Mouse (Mus musculus) ES-E14 (cell line): ENCODE measurements around the gene Pex14.

Experiments used
- CHD2 ChIP-seq: IDR thresholded peaks from 2 replicates; pipeline ENCODE4 v1.6.1; 2014; ENCODE audit warnings: mild to moderate bottlenecking, low read depth, low read length, inconsistent platforms
- HCFC1 ChIP-seq: IDR thresholded peaks from 2 replicates; pipeline ENCODE4 v1.6.1; 2012; ENCODE audit warnings: low read length, inconsistent platforms, borderline replicate concordance; ENCODE audit not compliant: insufficient read depth
- ZC3H11A ChIP-seq: IDR thresholded peaks from 2 replicates; pipeline ENCODE4 v1.6.1; 2012; ENCODE audit warnings: low read depth, mild to moderate bottlenecking, inconsistent platforms, low read length, borderline replicate concordance
- ZNF384 ChIP-seq: IDR thresholded peaks from 2 replicates; pipeline ENCODE4 v1.6.1; 2012; ENCODE audit warnings: low read depth, low read length, inconsistent platforms

DNA sequence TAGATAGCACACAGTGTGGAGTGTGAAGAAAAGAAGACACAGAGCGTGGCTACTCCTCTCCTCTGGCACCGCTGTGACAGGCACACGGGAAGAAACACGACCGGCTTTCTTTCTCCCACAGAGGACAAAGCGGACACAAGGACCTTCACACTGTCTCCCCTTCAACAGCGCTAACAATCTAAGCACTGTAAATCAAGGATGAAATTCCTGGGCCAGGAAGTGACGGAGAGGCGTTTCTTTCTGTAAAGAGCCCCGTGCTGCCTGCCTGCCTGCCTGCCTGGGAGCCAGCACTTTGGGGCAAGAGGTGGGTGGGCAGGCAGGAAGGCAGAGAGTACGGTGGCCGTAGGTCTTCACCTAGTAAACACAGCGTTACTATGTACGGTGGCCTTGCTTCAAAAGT is 42.2 kb downstream of the Pex14 start:
- no peak for TF ChIP-seq HCFC1
- TF ChIP-seq CHD2, result no peak
- TF ChIP-seq ZNF384, result no peak
- TF ChIP-seq ZC3H11A, result no peak
